In the genomic region with DNA sequence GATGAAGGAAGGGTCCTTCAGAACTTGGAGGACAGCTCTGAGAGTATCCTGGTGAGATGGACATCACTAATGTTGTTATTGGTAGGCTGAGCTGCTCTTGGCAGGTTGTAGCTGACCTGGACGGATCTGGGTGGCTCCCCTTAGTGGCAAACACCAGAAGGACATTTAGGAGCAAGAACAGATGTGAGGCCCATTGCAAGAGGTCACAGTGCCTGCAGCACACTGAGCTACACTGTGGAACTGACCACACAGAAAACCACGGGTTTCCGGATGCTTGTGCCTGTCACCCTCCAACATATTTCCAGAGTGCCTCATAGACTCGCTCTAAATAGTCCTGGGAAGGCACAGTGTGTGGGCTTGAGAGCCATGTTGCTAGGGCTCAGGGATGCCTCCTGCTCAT, we compare ENCODE assay signal across 20 mouse cellular contexts. TPM values are rescaled to one million over a fixed set of nuclear protein-coding genes. Genes with fewer than 3 reads are reported as not detected.
A peak's percentile ranks its signal among the peaks of the same experiment; 100 is the strongest.
DNase-seq lines count a peak whose midpoint lies in the region; ATAC-seq and TF ChIP-seq lines count a peak whose summit lies in the region.
"Had no signal": no experiment of that assay in that cellular context is flagged by ENCODE, and none has a peak within 500 bp of the region (broad histone marks: within the 10 kb centered on the region; RNA-seq: fewer than 3 reads in every experiment).

No protein-coding gene starts in this region.

- DNase-seq in kidney, postnatal 0 days (ENCODE audit: low spot score), result no peak
- no peak for DNase-seq in kidney, postnatal 4 days
- DNase-seq in 3T3-L1 (ENCODE audit: low read depth, low spot score) (peak; percentile 90), MEL (ENCODE audit: low read depth, low spot score) (no peak)
- DNase-seq in liver, embryonic 14.5 days (ENCODE audit: low read depth in 3 of 3, low spot score in 3 of 3), result no peak
- DNase-seq in right cerebral cortex, postnatal 36 days (ENCODE audit: low spot score in 2 of 2), result no peak
- no peak for DNase-seq in hindbrain, embryonic 14.5 days (ENCODE audit: low spot score)
- no peak for DNase-seq in embryo, embryonic 10 days (ENCODE audit: low spot score)
- DNase-seq: adrenal gland, adult 8-10 months; cerebellum, postnatal 36 days; heart, postnatal 14 days; kidney, postnatal 10 days; lung, postnatal 4 days had no signal

- no peaks in the 10 kb centered on the region for H3K27me3 ChIP-seq in kidney, postnatal 0 days (ENCODE audit: insufficient read depth, low read length)
- H3K27me3 ChIP-seq in MEL (ENCODE audit: control insufficient read depth in 1 of 2, insufficient read depth in 2 of 2, low read length in 2 of 2), result peaks cover 0 to 1% of the 10 kb centered on the region in 2 experiments; a peak in 2 of 4 replicates
- H3K27me3 ChIP-seq in liver, embryonic 14.5 days (ENCODE audit: control insufficient read depth, insufficient read depth, low read length), result no peaks in the 10 kb centered on the region
- no peaks in the 10 kb centered on the region; the same call in 1 of the 2 replicates for H3K27me3 ChIP-seq in hindbrain, embryonic 14.5 days (ENCODE audit: control insufficient read depth, insufficient read depth, low read length)

- no peak for TF ChIP-seq POLR2A in MEL (IDR thresholded peaks at IDR 0.05; ENCODE audit: control insufficient read depth in 1 of 2, insufficient read depth in 1 of 2, low read depth in 1 of 2, low read length in 2 of 2, poor library complexity in 1 of 2)

- ATAC-seq in kidney, postnatal 0 days (replicated peaks; ENCODE audit: low FRiP score, low read depth), result no peak
- ATAC-seq in liver, embryonic 14.5 days (ENCODE audit: insufficient read depth), result no peak
- no peak for ATAC-seq in hindbrain, embryonic 14.5 days (ENCODE audit: low FRiP score)
- ATAC-seq: hindbrain, postnatal 0 days had no signal

- no peaks in the 10 kb centered on the region for H3K36me3 ChIP-seq in kidney, postnatal 0 days (ENCODE audit: insufficient read depth, low read length)
- peaks cover 0 to 9% of the 10 kb centered on the region in 2 experiments; a peak in 2 of 4 replicates for H3K36me3 ChIP-seq in MEL (ENCODE audit: control insufficient read depth in 1 of 2, insufficient read depth in 2 of 2, low read length in 2 of 2)
- H3K36me3 ChIP-seq in liver, embryonic 14.5 days (replicated peaks; ENCODE audit: control insufficient read depth, insufficient read depth, low read depth), result peaks cover 7% of the 10 kb centered on the region
- no peaks in the 10 kb centered on the region for H3K36me3 ChIP-seq in hindbrain, embryonic 14.5 days (replicated peaks; ENCODE audit: control insufficient read depth, insufficient read depth)
- H3K36me3 ChIP-seq: embryonic facial prominence, embryonic 13.5 days had no signal

- no peak overlapping the region for H3K9ac ChIP-seq in kidney, postnatal 0 days (ENCODE audit: low read depth, low read length)
- H3K9ac ChIP-seq in MEL (ENCODE audit: control insufficient read depth, low read depth, low read length, poor library complexity, severe bottlenecking), result no peak overlapping the region
- no peak overlapping the region for H3K9ac ChIP-seq in liver, embryonic 14.5 days (replicated peaks)
- H3K9ac ChIP-seq in hindbrain, embryonic 14.5 days, result no peak overlapping the region
- H3K9ac ChIP-seq: embryonic facial prominence, embryonic 13.5 days had no signal

- peaks cover 30% of the 10 kb centered on the region for H3K79me2 ChIP-seq in MEL (ENCODE audit: control insufficient read depth, insufficient read depth, low read length, poor library complexity)

- TF ChIP-seq RAD21 in MEL (IDR thresholded peaks at IDR 0.05; ENCODE audit: low read depth, low read length), result no peak

- no peak overlapping the region for H3K27ac ChIP-seq in kidney, postnatal 0 days
- H3K27ac ChIP-seq in MEL (ENCODE audit: control insufficient read depth, low read depth, low read length), result no peak overlapping the region
- no peak overlapping the region for H3K27ac ChIP-seq in liver, embryonic 14.5 days
- H3K27ac ChIP-seq in hindbrain, embryonic 14.5 days, result no peak overlapping the region
- H3K27ac ChIP-seq: embryonic facial prominence, embryonic 13.5 days; hindbrain, postnatal 0 days had no signal

- no peak for TF ChIP-seq EP300 in MEL (IDR thresholded peaks at IDR 0.05; ENCODE audit: low read depth in 1 of 2, low read length in 2 of 2)
- no peak for TF ChIP-seq EP300 in liver, embryonic 14.5 days (IDR thresholded peaks at IDR 0.05; ENCODE audit: low read depth)

- TF ChIP-seq CTCF in kidney, postnatal 0 days (IDR thresholded peaks at IDR 0.05; ENCODE audit: low read depth), result peak; percentile 21; the same call in 1 of the 2 replicates
- peak in 2 of 3 experiments; percentile 2 to 14; a peak in 1 of 6 replicates for TF ChIP-seq CTCF in MEL (IDR thresholded peaks at IDR 0.05 in 2 of 3, conservative IDR thresholded peaks at IDR 0.05 in 1 of 3; ENCODE audit: control insufficient read depth in 1 of 3, insufficient read depth in 1 of 3, low read depth in 2 of 3, low read length in 3 of 3, poor library complexity in 1 of 3, severe bottlenecking in 1 of 3)
- TF ChIP-seq CTCF in liver, embryonic 14.5 days (IDR thresholded peaks at IDR 0.05; ENCODE audit: low read depth), result peak; percentile 62

- no peaks in the 10 kb centered on the region for H3K9me3 ChIP-seq in kidney, postnatal 0 days (replicated peaks; ENCODE audit: low read length)
- no peaks in the 10 kb centered on the region for H3K9me3 ChIP-seq in MEL (replicated peaks; ENCODE audit: insufficient read depth, low read length)
- H3K9me3 ChIP-seq in liver, embryonic 14.5 days (ENCODE audit: control insufficient read depth, low read length), result no peaks in the 10 kb centered on the region
- H3K9me3 ChIP-seq in hindbrain, embryonic 14.5 days (ENCODE audit: control insufficient read depth, low read length), result no peaks in the 10 kb centered on the region
- H3K9me3 ChIP-seq: embryonic facial prominence, embryonic 13.5 days had no signal

- H3K4me3 ChIP-seq in kidney, postnatal 0 days (replicated peaks; ENCODE audit: low read depth, low read length), result no peak overlapping the region
- no peak overlapping the region for H3K4me3 ChIP-seq in MEL (ENCODE audit: control insufficient read depth in 1 of 2, insufficient read depth in 1 of 2, low read depth in 2 of 2, low read length in 2 of 2)
- H3K4me3 ChIP-seq in liver, embryonic 14.5 days (ENCODE audit: insufficient read depth in 1 of 2, low read depth in 2 of 2, low read length in 2 of 2), result no peak overlapping the region
- H3K4me3 ChIP-seq in hindbrain, embryonic 14.5 days (replicated peaks; ENCODE audit: low read length), result no peak overlapping the region
- H3K4me3 ChIP-seq: embryonic facial prominence, embryonic 13.5 days had no signal

- H3K4me2 ChIP-seq in kidney, postnatal 0 days (ENCODE audit: low read length), result no peak overlapping the region
- no peak overlapping the region for H3K4me2 ChIP-seq in liver, embryonic 14.5 days (ENCODE audit: low read depth)
- no peak overlapping the region for H3K4me2 ChIP-seq in hindbrain, embryonic 14.5 days (replicated peaks)
- H3K4me2 ChIP-seq: embryonic facial prominence, embryonic 13.5 days had no signal

- H3K4me1 ChIP-seq in kidney, postnatal 0 days (replicated peaks; ENCODE audit: insufficient read depth, low read length), result peaks cover 30% of the 10 kb centered on the region
- peaks cover 6 to 11% of the 10 kb centered on the region in 2 experiments for H3K4me1 ChIP-seq in MEL (ENCODE audit: control insufficient read depth in 1 of 2, insufficient read depth in 2 of 2, low read length in 2 of 2)
- H3K4me1 ChIP-seq in liver, embryonic 14.5 days (replicated peaks; ENCODE audit: control insufficient read depth in 2 of 2, insufficient read depth in 2 of 2, low read length in 1 of 2), result peaks cover 20 to 27% of the 10 kb centered on the region in 2 experiments
- H3K4me1 ChIP-seq in hindbrain, embryonic 14.5 days (replicated peaks; ENCODE audit: control insufficient read depth, insufficient read depth, low read length), result peaks cover 12% of the 10 kb centered on the region

- 58% methylated on average over 4 of the region's 4 CpGs for WGBS in kidney, postnatal 0 days
- 28% methylated on average over 4 of the region's 4 CpGs for WGBS in liver, embryonic 14.5 days (ENCODE audit: insufficient replicate concordance)
- WGBS in hindbrain, embryonic 14.5 days, result 55% methylated on average over 4 of the region's 4 CpGs

RNA-seq across cellular contexts. Expression of a gene that starts 1.8 kb away (rescaled TPM):
- polyA plus RNA-seq in kidney, postnatal 0 days (2015; fragmentation: Nextera tagmentation; extraction: Ambion mirVana), result 12.8 and 14.4 TPM in 2 replicates
- 43.6 and 62.1 TPM in 2 replicates for total RNA-seq in MEL (2012; rRNA removed)
- 10 to 100 TPM in 1 of 2 experiments, not detected in 1; 56.5 TPM for polyA plus RNA-seq in MEL (2012; ENCODE audit: insufficient read depth in 1 of 2, insufficient read length in 2 of 2, low read depth in 1 of 2, low replicate concordance in 2 of 2, missing spikeins in 1 of 2)
- 21.6 and 23.0 TPM in 2 replicates for polyA plus RNA-seq in liver, embryonic 14.5 days (2012; rRNA removed)
- polyA plus RNA-seq in liver, embryonic 14.5 days (2014; fragmentation: Nextera tagmentation; extraction: Ambion mirVana), result 20.7 and 22.7 TPM in 2 replicates
- polyA plus RNA-seq in hindbrain, embryonic 14.5 days (2014; fragmentation: Nextera tagmentation; extraction: Ambion mirVana), result 7.1 and 7.8 TPM in 2 replicates

RNA-seq across cellular contexts. Expression of a gene that starts 14.0 kb away (rescaled TPM):
- polyA plus RNA-seq in kidney, postnatal 0 days (2015; fragmentation: Nextera tagmentation; extraction: Ambion mirVana), result 17.9 and 19.0 TPM in 2 replicates
- total RNA-seq in MEL (2012; rRNA removed), result 77.9 and 82.5 TPM in 2 replicates
- polyA plus RNA-seq in MEL (2012; ENCODE audit: insufficient read depth in 1 of 2, insufficient read length in 2 of 2, low read depth in 1 of 2, low replicate concordance in 2 of 2, missing spikeins in 1 of 2), result 10 to 100 TPM in 1 of 2 experiments, not detected in 1; 89.2 TPM
- 12.1 and 14.5 TPM in 2 replicates for polyA plus RNA-seq in liver, embryonic 14.5 days (2012; rRNA removed)
- 13.5 and 17.5 TPM in 2 replicates for polyA plus RNA-seq in liver, embryonic 14.5 days (2014; fragmentation: Nextera tagmentation; extraction: Ambion mirVana)
- polyA plus RNA-seq in hindbrain, embryonic 14.5 days (2014; fragmentation: Nextera tagmentation; extraction: Ambion mirVana), result 37.2 and 37.6 TPM in 2 replicates

RNA-seq across cellular contexts. Expression of a gene that starts 30.3 kb away (rescaled TPM):
- polyA plus RNA-seq in kidney, postnatal 0 days (2015; fragmentation: Nextera tagmentation; extraction: Ambion mirVana), result 11.2 and 13.3 TPM in 2 replicates
- total RNA-seq in MEL (2012; rRNA removed), result 0.07 and 0.27 TPM in 2 replicates
- polyA plus RNA-seq in MEL (2012; ENCODE audit: insufficient read depth in 1 of 2, insufficient read length in 2 of 2, low read depth in 1 of 2, low replicate concordance in 2 of 2, missing spikeins in 1 of 2), result under 1 TPM in 1 of 2 experiments, not detected in 1; 0.10 TPM
- 0.75 TPM in 2 replicates for polyA plus RNA-seq in liver, embryonic 14.5 days (2012; rRNA removed)
- 0.90 and 1.2 TPM in 2 replicates for polyA plus RNA-seq in liver, embryonic 14.5 days (2014; fragmentation: Nextera tagmentation; extraction: Ambion mirVana)
- polyA plus RNA-seq in hindbrain, embryonic 14.5 days (2014; fragmentation: Nextera tagmentation; extraction: Ambion mirVana), result 0.08 TPM in 1 of 2 replicates, not detected in the other
- total RNA-seq: neutrophil, adult 5-6 weeks had no signal

RNA-seq across cellular contexts. Expression of a gene that starts 36.7 kb away (rescaled TPM):
- not detected in 2 replicates for polyA plus RNA-seq in kidney, postnatal 0 days (2015; fragmentation: Nextera tagmentation; extraction: Ambion mirVana)
- total RNA-seq in MEL (2012; rRNA removed), result not detected in 2 replicates
- under 1 TPM in 1 of 2 experiments, not detected in 1; 0.11 TPM for polyA plus RNA-seq in MEL (2012; ENCODE audit: insufficient read depth in 1 of 2, insufficient read length in 2 of 2, low read depth in 1 of 2, low replicate concordance in 2 of 2, missing spikeins in 1 of 2)
- not detected in 2 replicates for polyA plus RNA-seq in liver, embryonic 14.5 days (2012; rRNA removed)
- polyA plus RNA-seq in liver, embryonic 14.5 days (2014; fragmentation: Nextera tagmentation; extraction: Ambion mirVana), result not detected in 2 replicates
- polyA plus RNA-seq in hindbrain, embryonic 14.5 days (2014; fragmentation: Nextera tagmentation; extraction: Ambion mirVana), result 0.29 and 0.31 TPM in 2 replicates
- total RNA-seq: adrenal gland, adult 8-10 months; heart, adult 8-10 months; heart, postnatal 14 days; hindbrain, postnatal 0 days; layer of hippocampus, postnatal 14 days; monocyte, adult 5-6 weeks; neutrophil, adult 5-6 weeks had no signal
- polyA plus RNA-seq: hindbrain, postnatal 0 days; limb, embryonic 14.5 days had no signal

RNA-seq across cellular contexts. Expression of a gene that starts 37.2 kb away (rescaled TPM):
- 61.0 and 66.9 TPM in 2 replicates for polyA plus RNA-seq in kidney, postnatal 0 days (2015; fragmentation: Nextera tagmentation; extraction: Ambion mirVana)
- 70.0 and 75.4 TPM in 2 replicates for total RNA-seq in MEL (2012; rRNA removed)
- polyA plus RNA-seq in MEL (2012; ENCODE audit: insufficient read depth in 1 of 2, insufficient read length in 2 of 2, low read depth in 1 of 2, low replicate concordance in 2 of 2, missing spikeins in 1 of 2), result 10 to 100 TPM in 1 of 2 experiments, not detected in 1; 81.9 TPM
- polyA plus RNA-seq in liver, embryonic 14.5 days (2012; rRNA removed), result 34.5 and 41.9 TPM in 2 replicates
- 46.5 and 56.0 TPM in 2 replicates for polyA plus RNA-seq in liver, embryonic 14.5 days (2014; fragmentation: Nextera tagmentation; extraction: Ambion mirVana)
- polyA plus RNA-seq in hindbrain, embryonic 14.5 days (2014; fragmentation: Nextera tagmentation; extraction: Ambion mirVana), result 63.6 and 67.5 TPM in 2 replicates

Comparison
In these comparisons a context has a peak if more than half of its experiments do, and no peak if none do; other contexts are left out.
1. CTCF ChIP-seq: peak in every context shown above with its lines; median percentile 62 in liver, embryonic 14.5 days; 21 in kidney, postnatal 0 days; 8 in MEL.